Mouse (Mus musculus): Measurements from ENCODE around the gene Iffo2. TPM values are rescaled to one million over a fixed set of nuclear protein-coding genes. Genes with fewer than 3 reads are reported as not detected.

Gene Iffo2
- polyA plus RNA-seq, 2 experiments, result 5.8 to 8.8 TPM

DNA sequence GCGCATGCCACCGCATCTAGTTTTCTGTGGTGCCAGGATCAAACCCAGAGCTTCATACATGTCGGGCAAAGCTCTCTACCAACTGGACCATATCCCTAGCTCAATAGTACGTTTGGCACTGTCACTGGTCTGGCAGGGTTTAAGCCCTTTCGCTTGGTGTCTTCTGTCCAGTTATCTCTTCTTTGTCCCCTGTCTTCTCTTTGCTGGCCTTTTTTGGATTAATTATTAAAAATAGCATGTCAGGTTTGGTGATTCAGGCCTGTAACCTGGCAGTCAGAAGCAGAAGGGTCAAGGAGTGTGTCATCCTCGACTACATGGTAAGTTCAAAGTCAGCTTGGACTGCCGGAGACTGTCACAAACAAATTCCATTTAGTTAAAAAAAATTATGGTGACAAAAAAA lies 10.4 kb downstream of the Iffo2 start:
- no peak for TF ChIP-seq POLR2A (IDR thresholded peaks at IDR 0.05; ENCODE audit: borderline replicate concordance, extremely low read depth, insufficient read depth, insufficient read length)
- Histone ChIP-seq H3K27me3 (ENCODE audit: control insufficient read depth, insufficient read depth, low read length) (no peaks in the 10 kb centered on the region), H3K36me3 (ENCODE audit: control insufficient read depth, insufficient read depth, low read length) (no peaks in the 10 kb centered on the region), H3K4me1 (ENCODE audit: control insufficient read depth, insufficient read depth, low read length) (0 out of 2 replicates have a peak, but pooled peaks cover 4% of the 10 kb centered on the region), H3K9ac (ENCODE audit: low read depth, low read length, severe bottlenecking) (no peak overlapping the region), H3K27ac (replicated peaks; ENCODE audit: low read depth, low read length) (no peak overlapping the region), H3K9me3 (ENCODE audit: control insufficient read depth, low read length) (no peaks in the 10 kb centered on the region), H3K4me3 (replicated peaks; ENCODE audit: low read length) (no peak overlapping the region), H3K4me2 (replicated peaks; ENCODE audit: low read depth, low read length, severe bottlenecking) (no peak overlapping the region)
- WGBS, result 91% methylated on average over 7 of the region's 7 CpGs
- DNase-seq (ENCODE audit: low spot score), result no peak
- ATAC-seq (ENCODE audit: low FRiP score, low read depth), result no peak

DNA sequence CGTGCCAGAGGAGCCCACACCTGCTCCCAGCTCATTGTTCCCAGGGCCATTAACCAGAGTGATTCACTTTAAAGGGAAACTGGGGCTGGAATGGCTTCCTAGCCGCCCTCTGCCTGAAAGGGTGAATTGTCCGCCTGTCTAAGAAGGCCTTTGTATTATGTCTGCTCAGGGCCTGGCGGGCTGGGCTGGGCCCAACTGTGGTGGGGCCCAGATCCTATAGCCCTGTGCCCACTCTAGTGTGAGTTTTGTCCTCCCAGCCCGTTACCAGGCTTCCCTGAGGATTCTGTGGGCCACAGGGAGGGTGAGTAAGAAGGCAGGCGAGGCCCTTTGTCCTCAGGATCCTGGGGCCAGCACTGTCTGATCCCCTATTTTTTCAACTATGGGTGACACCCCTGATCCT lies 15.4 kb downstream of the Iffo2 start:
- H3K4me3 ChIP-seq (replicated peaks; ENCODE audit: low read length), result no peak overlapping the region
- no peak overlapping the region for H3K4me2 ChIP-seq (replicated peaks; ENCODE audit: low read depth, low read length, severe bottlenecking)
- no peaks in the 10 kb centered on the region for H3K36me3 ChIP-seq (ENCODE audit: control insufficient read depth, insufficient read depth, low read length)
- DNase-seq (ENCODE audit: low spot score) (no peak), ATAC-seq (ENCODE audit: low FRiP score, low read depth) (no peak)
- no peaks in the 10 kb centered on the region for H3K9me3 ChIP-seq (ENCODE audit: control insufficient read depth, low read length)
- TF ChIP-seq POLR2A (IDR thresholded peaks at IDR 0.05; ENCODE audit: borderline replicate concordance, extremely low read depth, insufficient read depth, insufficient read length), result no peak
- no peaks in the 10 kb centered on the region for H3K4me1 ChIP-seq (ENCODE audit: control insufficient read depth, insufficient read depth, low read length)
- no peaks in the 10 kb centered on the region for H3K27me3 ChIP-seq (ENCODE audit: control insufficient read depth, insufficient read depth, low read length)
- H3K27ac ChIP-seq (replicated peaks; ENCODE audit: low read depth, low read length), result no peak overlapping the region
- WGBS, result 75% methylated on average over 6 of the region's 6 CpGs
- no peak overlapping the region for H3K9ac ChIP-seq (ENCODE audit: low read depth, low read length, severe bottlenecking)

DNA sequence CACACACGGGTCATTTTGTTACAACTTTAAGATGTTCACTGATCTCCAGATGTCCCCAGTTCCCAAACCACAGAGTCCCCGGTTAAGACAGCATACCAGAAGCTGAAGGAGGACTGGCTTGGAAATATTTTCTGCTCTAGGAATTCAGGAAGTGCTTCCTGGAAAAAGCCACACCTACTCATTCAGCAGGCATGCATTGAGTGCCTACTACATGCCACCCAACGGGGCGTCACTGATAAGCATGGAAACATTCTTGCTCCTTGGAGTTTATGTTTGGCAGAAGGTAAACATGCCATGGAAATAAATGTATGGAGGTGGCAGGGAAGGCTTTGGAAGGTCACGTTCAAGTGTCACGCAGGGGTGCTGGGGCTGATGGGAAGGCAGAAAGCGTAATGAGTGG lies 19.1 kb downstream of the Iffo2 start:
- no peak for TF ChIP-seq POLR2A (IDR thresholded peaks at IDR 0.05; ENCODE audit: borderline replicate concordance, extremely low read depth, insufficient read depth, insufficient read length)

DNA sequence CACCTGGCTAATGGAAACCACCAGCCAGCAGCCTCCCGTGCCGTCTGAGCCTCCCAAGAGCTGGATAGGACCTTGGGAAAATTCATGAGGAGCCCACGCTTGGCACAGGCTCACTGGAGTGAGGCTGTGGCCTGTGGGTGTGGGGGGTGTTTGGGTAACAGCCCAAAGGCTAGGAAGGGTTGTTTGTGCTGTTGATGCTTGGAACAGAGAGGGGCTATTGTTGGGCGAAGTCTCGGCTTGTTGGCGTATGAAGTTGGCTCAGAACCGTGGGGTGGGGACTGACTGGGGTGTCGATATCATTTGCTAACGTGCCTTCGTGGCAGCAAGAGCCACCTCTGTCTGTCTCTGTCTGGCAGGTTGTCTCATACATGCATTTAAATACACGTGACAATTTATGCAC lies 24.9 kb downstream of the Iffo2 start:
- no peak for DNase-seq (ENCODE audit: low spot score)
- no peaks in the 10 kb centered on the region for H3K36me3 ChIP-seq (ENCODE audit: control insufficient read depth, insufficient read depth, low read length)
- WGBS, result 80% methylated on average over 11 of the region's 11 CpGs
- TF ChIP-seq POLR2A (IDR thresholded peaks at IDR 0.05; ENCODE audit: borderline replicate concordance, extremely low read depth, insufficient read depth, insufficient read length), result no peak
- no peaks in the 10 kb centered on the region for H3K4me1 ChIP-seq (ENCODE audit: control insufficient read depth, insufficient read depth, low read length)
- H3K4me2 ChIP-seq (replicated peaks; ENCODE audit: low read depth, low read length, severe bottlenecking), result no peak overlapping the region
- no peaks in the 10 kb centered on the region for H3K27me3 ChIP-seq (ENCODE audit: control insufficient read depth, insufficient read depth, low read length)
- H3K4me3 ChIP-seq (replicated peaks; ENCODE audit: low read length), result no peak overlapping the region
- H3K9ac ChIP-seq (ENCODE audit: low read depth, low read length, severe bottlenecking), result no peak overlapping the region
- ATAC-seq (ENCODE audit: low FRiP score, low read depth), result no peak
- no peaks in the 10 kb centered on the region for H3K9me3 ChIP-seq (ENCODE audit: control insufficient read depth, low read length)
- H3K27ac ChIP-seq (replicated peaks; ENCODE audit: low read depth, low read length), result no peak overlapping the region

More for the DNA sequence above, 19.1 kb downstream of the Iffo2 start:
- H3K9me3 ChIP-seq (ENCODE audit: control insufficient read depth, low read length), result no peaks in the 10 kb centered on the region
- no peak for DNase-seq (ENCODE audit: low spot score)
- H3K27me3 ChIP-seq (ENCODE audit: control insufficient read depth, insufficient read depth, low read length), result no peaks in the 10 kb centered on the region
- H3K4me3 ChIP-seq (replicated peaks; ENCODE audit: low read length), result no peak overlapping the region
- H3K4me2 ChIP-seq (replicated peaks; ENCODE audit: low read depth, low read length, severe bottlenecking), result no peak overlapping the region
- no peak overlapping the region for H3K27ac ChIP-seq (replicated peaks; ENCODE audit: low read depth, low read length)
- no peak overlapping the region for H3K9ac ChIP-seq (ENCODE audit: low read depth, low read length, severe bottlenecking)
- ATAC-seq (ENCODE audit: low FRiP score, low read depth), result no peak
- H3K4me1 ChIP-seq (ENCODE audit: control insufficient read depth, insufficient read depth, low read length), result no peaks in the 10 kb centered on the region
- 78% methylated on average over 7 of the region's 7 CpGs for WGBS
- H3K36me3 ChIP-seq (ENCODE audit: control insufficient read depth, insufficient read depth, low read length), result no peaks in the 10 kb centered on the region

DNA sequence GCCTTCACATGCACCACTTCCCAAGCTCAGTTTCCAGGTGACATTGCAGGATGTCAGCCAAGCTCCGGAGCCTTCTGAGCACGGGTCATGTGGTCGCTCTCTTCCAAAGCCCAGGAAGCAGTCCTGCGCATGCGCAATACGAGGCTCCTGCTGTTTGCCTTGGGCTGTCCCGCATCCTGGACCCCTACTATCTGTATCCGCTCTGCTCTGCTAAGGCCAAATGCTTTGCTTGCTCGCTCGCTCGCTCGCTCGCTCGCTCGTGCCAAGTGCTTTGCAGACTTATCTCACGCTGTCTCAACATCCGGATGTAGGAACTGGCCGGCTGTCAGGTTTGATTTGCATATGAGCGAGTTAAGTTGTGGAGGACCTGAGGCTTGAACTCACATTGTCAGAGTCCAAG lies 25.6 kb downstream of the Iffo2 start:
- Histone ChIP-seq H3K9me3 (ENCODE audit: control insufficient read depth, low read length) (no peaks in the 10 kb centered on the region), H3K4me3 (replicated peaks; ENCODE audit: low read length) (no peak overlapping the region), H3K9ac (ENCODE audit: low read depth, low read length, severe bottlenecking) (no peak overlapping the region), H3K27ac (replicated peaks; ENCODE audit: low read depth, low read length) (no peak overlapping the region), H3K27me3 (ENCODE audit: control insufficient read depth, insufficient read depth, low read length) (no peaks in the 10 kb centered on the region), H3K36me3 (ENCODE audit: control insufficient read depth, insufficient read depth, low read length) (no peaks in the 10 kb centered on the region), H3K4me1 (ENCODE audit: control insufficient read depth, insufficient read depth, low read length) (no peaks in the 10 kb centered on the region), H3K4me2 (replicated peaks; ENCODE audit: low read depth, low read length, severe bottlenecking) (no peak overlapping the region)
- ATAC-seq (ENCODE audit: low FRiP score, low read depth), result no peak
- TF ChIP-seq POLR2A (IDR thresholded peaks at IDR 0.05; ENCODE audit: borderline replicate concordance, extremely low read depth, insufficient read depth, insufficient read length), result no peak
- DNase-seq (ENCODE audit: low spot score), result no peak
- 72% methylated on average over 19 of the region's 19 CpGs for WGBS

DNA sequence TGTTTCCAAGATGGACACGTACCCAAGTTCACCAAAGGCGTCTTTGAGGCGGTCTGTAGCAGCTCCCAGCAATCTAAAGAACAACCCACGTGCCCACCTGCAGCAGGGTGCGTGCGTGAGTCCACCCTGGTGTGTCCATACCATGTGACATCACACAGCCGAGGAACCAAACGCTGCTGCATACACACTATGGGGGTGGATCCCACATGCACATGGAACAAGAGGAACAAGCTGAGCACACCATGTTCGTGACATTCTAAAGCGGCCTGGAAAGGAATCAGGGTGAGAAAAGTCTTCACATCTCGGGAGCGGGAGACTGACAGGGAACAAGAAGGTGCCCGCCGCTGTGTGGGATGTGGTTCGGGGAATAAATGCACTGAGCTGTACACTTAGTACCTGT lies 38.0 kb downstream of the Iffo2 start:
- DNase-seq (ENCODE audit: low spot score) (no peak), ATAC-seq (ENCODE audit: low FRiP score, low read depth) (no peak)
- TF ChIP-seq POLR2A (IDR thresholded peaks at IDR 0.05; ENCODE audit: borderline replicate concordance, extremely low read depth, insufficient read depth, insufficient read length), result no peak
- H3K9ac ChIP-seq (ENCODE audit: low read depth, low read length, severe bottlenecking), result no peak overlapping the region
- no peak overlapping the region for H3K27ac ChIP-seq (replicated peaks; ENCODE audit: low read depth, low read length)
- H3K36me3 ChIP-seq (ENCODE audit: control insufficient read depth, insufficient read depth, low read length), result no peaks in the 10 kb centered on the region
- no peaks in the 10 kb centered on the region for H3K27me3 ChIP-seq (ENCODE audit: control insufficient read depth, insufficient read depth, low read length)
- no peak overlapping the region for H3K4me3 ChIP-seq (replicated peaks; ENCODE audit: low read length)
- no peaks in the 10 kb centered on the region for H3K4me1 ChIP-seq (ENCODE audit: control insufficient read depth, insufficient read depth, low read length)
- H3K9me3 ChIP-seq (ENCODE audit: control insufficient read depth, low read length), result no peaks in the 10 kb centered on the region
- WGBS, result 82% methylated on average over 15 of the region's 15 CpGs
- no peak overlapping the region for H3K4me2 ChIP-seq (replicated peaks; ENCODE audit: low read depth, low read length, severe bottlenecking)

Data from limb, embryonic 14.5 days (tissue).